ENCODE assay signal across 8 mouse cellular contexts in genomic region chr10:62039915-62040314, GRCm38 (mm10).
"Had no signal": no experiment of that assay in that cellular context is flagged by ENCODE, and none has a peak within 500 bp of the region (broad histone marks: within the 10 kb centered on the region; RNA-seq: fewer than 3 reads in every experiment).

No protein-coding gene starts in this region.

- DNase-seq: kidney, adult 2 months; kidney, postnatal 25 days; layer of hippocampus, adult 9-11 months; liver, embryonic 13.5 days; lung, adult 2 months; thymus, postnatal 25 days had no signal

- ATAC-seq: intestine, embryonic 16.5 days; midbrain, embryonic 15.5 days had no signal
